28 mouse cellular contexts compared by ENCODE assay signal in the genomic region with DNA sequence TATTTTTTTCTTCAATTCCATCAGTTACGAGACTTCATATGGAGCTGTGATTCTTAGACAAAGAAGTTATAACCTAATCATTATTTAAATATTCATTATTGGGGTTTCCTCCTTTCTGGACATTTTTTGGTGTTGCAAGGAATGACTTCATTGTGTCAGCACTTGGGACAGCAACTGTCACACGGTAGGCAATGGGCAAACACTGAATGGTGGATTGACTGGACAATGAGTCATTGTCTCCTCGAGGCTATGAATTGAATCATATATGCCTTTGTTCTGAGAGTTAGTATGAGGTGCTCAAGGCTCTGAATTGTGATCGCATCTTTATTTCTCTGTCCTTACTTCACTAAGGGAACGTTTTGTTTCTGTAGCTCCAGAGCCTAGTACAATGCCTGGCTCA. TPM values are rescaled to one million over a fixed set of nuclear protein-coding genes. Genes with fewer than 3 reads are reported as not detected.
A peak's percentile ranks its signal among the peaks of the same experiment; 100 is the strongest.
DNase-seq lines count a peak whose midpoint lies in the region; ATAC-seq and TF ChIP-seq lines count a peak whose summit lies in the region.
"Had no signal": no experiment of that assay in that cellular context is flagged by ENCODE, and none has a peak within 500 bp of the region (broad histone marks: within the 10 kb centered on the region; RNA-seq: fewer than 3 reads in every experiment).

No protein-coding gene starts in this region.

- no peaks in the 10 kb centered on the region for H3K4me1 ChIP-seq in heart, embryonic 12.5 days (replicated peaks)
- H3K4me1 ChIP-seq: embryonic facial prominence, embryonic 12.5 days; embryonic facial prominence, embryonic 15.5 days; heart, embryonic 13.5 days had no signal

- TF ChIP-seq POLR2A in myocyte (IDR thresholded peaks at IDR 0.05; ENCODE audit: insufficient read length, low read depth) = no peak

- H3ac ChIP-seq in myocyte (ENCODE audit: control insufficient read depth, insufficient read length) = no peak overlapping the region

- no peaks in the 10 kb centered on the region for H3K9me3 ChIP-seq in heart, embryonic 12.5 days (replicated peaks)
- H3K9me3 ChIP-seq: embryonic facial prominence, embryonic 12.5 days; embryonic facial prominence, embryonic 15.5 days; G1E; heart, embryonic 13.5 days had no signal

- 74% methylated on average over 5 of the region's 5 CpGs for WGBS in heart, embryonic 12.5 days

- no peak overlapping the region for H3K9ac ChIP-seq in heart, embryonic 12.5 days
- H3K9ac ChIP-seq: embryonic facial prominence, embryonic 12.5 days; embryonic facial prominence, embryonic 15.5 days; forebrain, postnatal 0 days; heart, embryonic 13.5 days; hindbrain, embryonic 14.5 days had no signal

- H3K4me2 ChIP-seq in heart, embryonic 12.5 days = no peak overlapping the region
- no peak overlapping the region for H3K4me2 ChIP-seq in myocyte (ENCODE audit: low read depth)
- H3K4me2 ChIP-seq: embryonic facial prominence, embryonic 12.5 days; embryonic facial prominence, embryonic 15.5 days; heart, embryonic 13.5 days; hindbrain, embryonic 14.5 days had no signal

- no peaks in the 10 kb centered on the region for H3K36me3 ChIP-seq in heart, embryonic 12.5 days
- no peaks in the 10 kb centered on the region for H3K36me3 ChIP-seq in myocyte (ENCODE audit: control insufficient read depth, insufficient read depth)
- H3K36me3 ChIP-seq: embryonic facial prominence, embryonic 12.5 days; embryonic facial prominence, embryonic 15.5 days; G1E; heart, embryonic 13.5 days had no signal

- DNase-seq in heart, adult 11 months = peak; percentile 48
- DNase-seq in 416B (ENCODE audit: low read depth) (peak; percentile 26), R1 (ENCODE audit: low read depth, low spot score) (peak; percentile 6)
- no peak for DNase-seq in yolk sac, embryonic 10.5 days (ENCODE audit: low spot score)
- DNase-seq in neural tube, embryonic 10.5 days (ENCODE audit: extremely low spot score, low spot score) = no peak
- DNase-seq in spleen, adult 18-20 months = no peak
- DNase-seq: adrenal gland, postnatal 10 days; adrenal gland, postnatal 36 days; cerebellum, adult 11 months; cerebellum, adult 9-11 months; cerebellum, postnatal 25 days; forebrain, postnatal 0 days; gastrocnemius, postnatal 10 days; heart, adult 18-20 months; heart, postnatal 14 days; heart, postnatal 4 days had no signal

- H3K4me3 ChIP-seq in heart, embryonic 12.5 days = no peak overlapping the region
- no peak overlapping the region for H3K4me3 ChIP-seq in myocyte
- H3K4me3 ChIP-seq: embryonic facial prominence, embryonic 12.5 days; embryonic facial prominence, embryonic 15.5 days; heart, embryonic 13.5 days had no signal

- no peaks in the 10 kb centered on the region for H3K27me3 ChIP-seq in heart, embryonic 12.5 days (replicated peaks)
- peaks cover 9% of the 10 kb centered on the region for H3K27me3 ChIP-seq in myocyte (ENCODE audit: control insufficient read depth, insufficient read depth, insufficient read length)
- H3K27me3 ChIP-seq: embryonic facial prominence, embryonic 12.5 days; embryonic facial prominence, embryonic 15.5 days had no signal

- H3K27ac ChIP-seq in heart, embryonic 12.5 days (ENCODE audit: poor library complexity, severe bottlenecking) = no peak overlapping the region
- H3K27ac ChIP-seq: embryonic facial prominence, embryonic 12.5 days; embryonic facial prominence, embryonic 15.5 days; heart, embryonic 13.5 days; hindbrain, embryonic 14.5 days; hindbrain, postnatal 0 days had no signal

- no peak for ATAC-seq in heart, embryonic 12.5 days (ENCODE audit: insufficient number of reproducible peaks, low FRiP score)
- ATAC-seq: forebrain, embryonic 14.5 days; forebrain, postnatal 0 days; hindbrain, postnatal 0 days; inflammation-experienced regulatory T-cells, adult 6 months; intestine, embryonic 16.5 days had no signal

- H3K79me2 ChIP-seq in myocyte (ENCODE audit: control insufficient read depth, insufficient read depth) = no peaks in the 10 kb centered on the region

TF ChIP-seq in myocyte, 11 proteins besides CTCF, POLR2A, EP300 and RAD21:
- TF ChIP-seq MAX (IDR thresholded peaks at IDR 0.05; ENCODE audit: low read depth) (peak; percentile 69), REST (IDR thresholded peaks at IDR 0.05; ENCODE audit: insufficient read depth, insufficient read length) (peak; percentile 75), CEBPB (IDR thresholded peaks at IDR 0.05; ENCODE audit: insufficient read depth, poor library complexity, severe bottlenecking) (no peak)

RNA-seq across cellular contexts. Expression of gene Bpifc, which starts 5.2 kb away (rescaled TPM):
- polyA plus RNA-seq in heart, embryonic 12.5 days (2016; fragmentation: Nextera tagmentation; extraction: Ambion mirVana) = not detected in 2 replicates
- polyA plus RNA-seq in myocyte (2012; fragmentation: generic; extraction: Trizol) = not detected
- polyA plus RNA-seq: embryonic facial prominence, embryonic 12.5 days; forebrain, embryonic 11.5 days; forebrain, embryonic 14.5 days; G1E; heart, embryonic 13.5 days; hindbrain, embryonic 14.5 days; inflammation-experienced regulatory T-cells, adult 6 months; intestine, embryonic 16.5 days had no signal

RNA-seq across cellular contexts. Expression of gene Fbxo7, which starts 15.3 kb away (rescaled TPM):
- polyA plus RNA-seq in heart, embryonic 12.5 days (2016; fragmentation: Nextera tagmentation; extraction: Ambion mirVana) = 23.5 and 25.7 TPM in 2 replicates
- 6.9 TPM for polyA plus RNA-seq in myocyte (2012; fragmentation: generic; extraction: Trizol)

RNA-seq across cellular contexts. Expression of gene Rtcb, which starts 48.8 kb away (rescaled TPM):
- 122 and 124 TPM in 2 replicates for polyA plus RNA-seq in heart, embryonic 12.5 days (2016; fragmentation: Nextera tagmentation; extraction: Ambion mirVana)
- polyA plus RNA-seq in myocyte (2012; fragmentation: generic; extraction: Trizol) = 131 TPM

Comparison
In these comparisons a context has a peak if more than half of its experiments do, and no peak if none do; other contexts are left out.
1. DNase-seq: peak in heart, adult 11 months (single experiment), 416B (single experiment) and R1 (single experiment); none in yolk sac, embryonic 10.5 days (single experiment), neural tube, embryonic 10.5 days (single experiment) and spleen, adult 18-20 months (0 of 2).